Mouse (Mus musculus): ENCODE results near the gene Brf1.
A peak's percentile ranks its signal among the peaks of the same experiment; 100 is the strongest.

The Brf1 gene

DNA sequence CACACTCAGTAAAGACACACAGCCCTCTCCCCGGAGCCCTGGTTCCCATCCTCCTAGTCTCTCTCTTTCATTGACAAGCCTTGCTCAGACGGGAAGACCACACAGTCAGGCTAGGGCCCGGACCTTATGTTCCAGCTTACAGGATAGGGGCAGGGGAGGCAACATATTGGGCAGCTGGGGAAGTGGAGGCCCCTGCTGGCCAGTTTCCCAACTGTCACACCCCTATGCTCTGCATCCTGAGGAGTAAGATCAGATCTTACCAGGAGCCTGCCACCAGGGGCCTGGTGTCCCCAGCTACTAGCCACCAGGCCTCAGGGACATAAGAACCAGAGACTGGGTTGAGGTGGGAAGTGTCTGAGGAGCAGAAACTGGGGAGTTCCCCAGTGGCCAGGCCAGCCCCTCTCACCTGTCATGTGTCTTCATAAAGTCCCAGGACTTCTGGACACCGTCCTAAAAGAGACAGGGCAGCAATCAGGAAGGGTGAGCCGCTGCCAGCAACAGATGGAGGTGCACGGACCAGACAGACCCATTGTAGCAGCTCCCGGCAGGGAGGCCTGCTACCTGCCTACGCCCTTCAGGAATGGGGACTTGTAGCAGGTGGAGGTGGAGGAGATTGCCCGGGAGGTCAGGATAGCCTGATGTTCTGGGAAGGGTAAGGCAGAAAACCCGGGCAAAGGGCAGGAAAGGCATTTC is 61.5 kb downstream of the Brf1 start:
- DNase-seq (ENCODE audit: low spot score in 2 of 2): no peak

GRCm38 (mm10) chr12:112938366-112938765 is 62.1 kb downstream of the Brf1 start:
- DNase-seq (ENCODE audit: low spot score in 2 of 2): no peak

DNA sequence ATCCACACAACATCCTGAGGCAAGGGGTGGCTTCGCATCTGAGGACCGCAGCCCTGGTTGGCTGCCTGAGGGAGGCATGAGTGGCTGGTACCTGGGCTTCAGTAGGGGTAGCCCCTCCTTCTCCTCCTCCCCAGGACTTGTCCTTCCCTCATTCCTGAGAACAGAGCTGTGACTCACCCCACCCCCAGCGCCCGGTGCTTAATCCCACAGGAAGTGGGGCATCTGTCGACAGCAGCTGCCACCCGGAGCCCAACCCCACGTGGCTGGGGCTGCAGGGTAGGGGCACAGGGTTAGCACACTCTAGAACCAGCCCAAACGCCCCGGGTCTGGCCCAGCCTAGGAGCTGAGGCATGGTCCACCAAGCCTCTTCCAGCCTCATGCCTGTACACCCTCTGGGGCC is 62.6 kb downstream of the Brf1 start:
- DNase-seq (ENCODE audit: low spot score in 2 of 2): no peak

GRCm38 (mm10) chr12:112932647-112933046 is 67.9 kb downstream of the Brf1 start:
- no peak for DNase-seq (ENCODE audit: low spot score in 2 of 2)

DNA sequence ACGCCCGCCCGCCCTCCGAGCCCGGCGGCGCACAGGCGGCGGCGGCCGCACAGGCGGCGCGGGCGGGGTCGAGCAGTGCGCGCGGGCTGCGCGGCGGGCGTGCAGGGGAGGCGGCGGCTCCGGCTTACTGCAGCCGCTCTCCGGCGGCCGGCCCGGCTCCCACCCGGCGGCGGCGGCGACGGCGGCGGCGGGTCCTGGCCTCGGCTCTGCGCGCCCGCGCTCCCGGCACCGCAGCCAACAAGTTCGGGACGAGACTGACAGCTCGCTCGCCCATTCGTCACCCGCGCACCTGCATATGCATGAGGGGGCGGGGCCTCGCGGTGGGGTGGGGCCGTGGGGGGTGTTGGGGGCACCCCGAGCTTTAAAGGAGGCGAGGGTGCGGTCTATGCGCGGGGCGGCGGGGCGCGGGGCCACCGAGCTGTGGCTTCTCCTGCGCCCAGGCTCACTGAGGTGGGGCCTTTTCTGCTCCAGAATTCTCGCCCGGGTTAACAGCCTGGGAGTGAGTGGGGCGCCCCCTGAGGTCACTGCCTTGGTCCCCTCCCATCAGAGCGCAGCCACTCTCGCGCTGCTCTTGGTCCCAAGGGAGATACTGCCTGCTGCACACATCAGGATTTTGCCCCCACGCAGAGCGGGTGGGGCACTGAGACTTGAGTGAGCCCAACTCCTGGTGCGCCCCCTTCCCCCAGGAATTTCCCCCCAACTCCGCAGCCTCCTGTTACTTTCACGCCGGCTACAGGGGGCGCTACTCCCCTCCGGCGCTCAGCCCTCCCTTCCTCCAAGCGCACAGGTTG is 70.7 kb downstream of the Brf1 start, which contains the start of gene Jag2:
Jag2 (minus strand) TSS at position 215 of the 791 bp plus-strand sequence.
- DNase-seq (ENCODE audit: low spot score in 2 of 2): peak in 1 of 2 experiments; percentile 32

GRCm38 (mm10) chr12:112928401-112929241 is 71.9 kb downstream of the Brf1 start:
- no peak for DNase-seq (ENCODE audit: low spot score in 2 of 2)

DNA sequence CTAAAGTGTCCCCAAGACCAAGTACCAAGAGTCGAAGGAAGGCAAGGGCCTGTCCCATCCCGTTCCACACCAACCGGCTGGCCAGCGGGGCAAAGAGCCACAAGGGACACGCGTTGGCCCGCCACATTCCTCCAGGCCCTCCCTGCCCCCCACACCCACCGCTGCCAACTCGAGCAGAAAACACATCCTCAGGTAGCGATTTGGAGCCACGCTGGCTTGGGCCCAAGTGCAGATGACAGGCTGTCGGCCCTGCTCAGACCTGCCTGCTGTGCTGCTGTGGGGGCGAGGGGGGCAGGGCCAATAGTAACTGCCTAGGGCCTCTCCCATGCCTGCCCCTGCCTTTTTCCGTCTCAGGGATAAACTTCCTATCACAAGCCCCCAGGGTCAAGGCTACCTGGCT is 73.2 kb downstream of the Brf1 start:
- no peak for DNase-seq (ENCODE audit: low spot score in 2 of 2)

DNA sequence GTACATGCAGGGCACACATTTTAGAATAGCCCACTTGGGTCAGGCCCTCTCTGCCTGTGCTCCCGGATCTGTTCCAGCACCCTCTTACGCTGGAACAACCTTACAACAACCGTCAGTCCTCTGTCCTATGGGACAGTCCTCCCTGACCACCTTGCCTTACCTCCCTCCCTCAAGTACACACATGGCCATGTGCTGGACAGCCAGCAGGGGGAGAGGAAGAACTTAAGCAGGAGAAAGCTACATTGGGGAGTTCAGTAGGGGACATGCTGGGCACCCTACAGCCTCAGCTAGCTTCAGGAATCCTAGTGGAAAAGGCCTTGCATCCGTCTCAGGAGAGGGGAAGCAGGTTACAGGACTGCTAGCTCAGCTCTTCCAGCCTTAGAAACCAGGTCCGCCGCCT is 74.6 kb downstream of the Brf1 start:
- no peak for DNase-seq (ENCODE audit: low spot score in 2 of 2)

DNA sequence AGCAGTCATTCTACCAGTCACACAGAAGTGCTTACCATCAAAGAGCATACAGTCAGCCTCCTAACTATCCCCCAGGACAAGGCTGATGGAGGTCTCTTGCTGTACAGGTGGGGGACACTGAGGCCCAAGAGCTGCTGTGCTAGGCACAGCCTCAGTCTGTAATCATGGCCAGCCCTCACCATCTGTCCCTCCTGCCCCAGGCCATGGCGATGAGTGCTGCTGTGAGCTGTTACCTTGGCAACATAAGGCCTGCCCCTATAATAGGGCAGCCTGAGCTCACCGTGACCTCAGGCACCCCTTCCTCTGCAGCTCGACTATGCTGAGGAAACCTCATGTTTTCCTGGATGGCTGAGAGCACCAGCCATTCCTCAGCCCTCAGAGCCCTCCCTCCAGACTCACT is 78.0 kb downstream of the Brf1 start:
- DNase-seq (ENCODE audit: low spot score in 2 of 2): no peak

DNA sequence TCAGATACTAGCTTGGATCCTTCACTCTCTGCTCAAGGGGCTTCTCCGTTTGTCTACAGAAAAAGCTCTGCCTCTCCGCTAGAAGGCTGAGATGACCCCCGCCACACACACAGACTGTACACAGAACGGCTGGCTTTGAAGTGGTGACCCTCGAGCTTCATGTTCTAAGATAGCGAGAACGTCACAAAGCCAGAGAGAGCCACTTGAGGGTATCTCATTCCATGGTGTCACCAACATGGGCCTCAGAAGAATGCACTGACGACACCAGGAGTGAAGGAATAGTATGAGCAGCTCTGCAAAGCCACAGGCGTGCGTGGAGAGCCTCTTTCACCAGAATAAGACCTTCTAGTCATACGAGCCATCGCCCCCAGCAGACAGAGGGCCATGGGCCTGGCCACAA is 79.0 kb downstream of the Brf1 start:
- DNase-seq (ENCODE audit: low spot score in 2 of 2): no peak

DNA sequence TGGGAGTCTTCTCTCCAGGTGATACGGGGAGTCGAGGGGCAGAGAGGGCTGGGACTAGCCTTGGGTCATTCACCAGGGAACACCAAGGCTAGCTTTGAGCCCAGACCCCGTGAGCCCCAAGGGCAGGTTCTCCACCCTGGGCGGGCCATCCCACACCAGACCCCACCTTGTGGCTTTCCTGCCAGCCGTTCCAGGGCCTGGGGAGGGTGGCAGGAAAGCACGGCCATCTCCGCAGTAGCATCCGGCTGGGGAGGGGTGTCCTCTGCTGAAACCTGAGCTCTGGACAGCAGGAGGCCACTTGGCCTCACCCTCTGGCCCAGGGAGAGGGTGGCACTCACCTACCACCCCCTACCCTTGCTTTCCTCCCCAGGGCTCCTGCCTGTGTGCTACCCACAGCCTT is 82.6 kb downstream of the Brf1 start:
- DNase-seq (ENCODE audit: low spot score in 2 of 2): no peak

GRCm38 (mm10) chr12:112917486-112917885 is 83.0 kb downstream of the Brf1 start:
- DNase-seq (ENCODE audit: low spot score in 2 of 2): no peak

DNA sequence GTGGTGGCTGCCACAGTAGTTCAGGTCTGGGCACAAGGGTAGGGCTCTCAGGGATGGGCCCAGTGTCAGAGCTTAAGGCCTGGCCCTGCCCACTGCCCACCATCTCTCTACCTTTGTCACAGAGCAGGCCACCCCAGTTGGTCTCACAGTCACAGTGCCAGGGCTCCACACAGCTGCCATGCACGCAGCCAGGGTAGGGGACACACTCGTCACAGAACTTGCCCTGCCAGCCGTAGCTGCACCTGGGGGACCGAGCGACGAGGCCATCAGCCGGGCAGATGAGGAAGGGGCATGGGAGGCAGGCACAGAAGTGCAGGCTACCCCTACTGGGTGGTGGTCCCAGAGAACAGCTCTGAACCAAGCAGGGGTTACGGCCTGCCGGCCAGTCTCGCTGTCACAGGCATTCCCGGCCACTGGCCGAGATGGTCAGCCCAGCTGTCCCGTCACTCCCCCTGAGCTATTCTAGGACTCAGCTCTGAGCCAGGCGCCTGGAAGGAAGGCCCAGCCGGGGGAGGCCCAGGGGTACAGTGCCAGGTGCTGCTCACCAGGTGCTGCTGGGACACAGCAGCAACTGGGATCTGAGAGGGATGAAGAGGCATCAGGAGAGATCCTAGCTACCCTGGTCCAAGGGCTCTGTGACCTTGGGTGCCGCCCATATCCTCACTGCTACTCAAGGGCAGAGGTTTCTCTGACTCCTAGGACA is 83.7 kb downstream of the Brf1 start:
- DNase-seq (ENCODE audit: low spot score in 2 of 2): no peak

- DNase-seq (ENCODE audit: low spot score in 2 of 2): no peak
Observed at GRCm38 (mm10) chr12:112915587-112915986, 84.9 kb downstream of the Brf1 start.

GRCm38 (mm10) chr12:112914527-112914926 is 86.0 kb downstream of the Brf1 start:
- DNase-seq (ENCODE audit: low spot score in 2 of 2): peak; percentile 21 to 32

- no peak for DNase-seq (ENCODE audit: low spot score in 2 of 2)
Observed at GRCm38 (mm10) chr12:112912951-112913745, 87.4 kb downstream of the Brf1 start.

- DNase-seq (ENCODE audit: low spot score in 2 of 2): no peak
Observed at GRCm38 (mm10) chr12:112911701-112912100, 88.8 kb downstream of the Brf1 start.
